Mouse (Mus musculus) frontal cortex, postnatal 25 days (tissue): ENCODE measurements around the gene Il10ra.
A peak's percentile ranks its signal among the peaks of the same experiment; 100 is the strongest.

Source experiments
- DNase-seq, 2 experiments: peaks; one replicate each; pipeline ENCODE4 v3.0.0; 2022; ENCODE audit warnings: low spot score in 2 of 2

The Il10ra gene

DNA sequence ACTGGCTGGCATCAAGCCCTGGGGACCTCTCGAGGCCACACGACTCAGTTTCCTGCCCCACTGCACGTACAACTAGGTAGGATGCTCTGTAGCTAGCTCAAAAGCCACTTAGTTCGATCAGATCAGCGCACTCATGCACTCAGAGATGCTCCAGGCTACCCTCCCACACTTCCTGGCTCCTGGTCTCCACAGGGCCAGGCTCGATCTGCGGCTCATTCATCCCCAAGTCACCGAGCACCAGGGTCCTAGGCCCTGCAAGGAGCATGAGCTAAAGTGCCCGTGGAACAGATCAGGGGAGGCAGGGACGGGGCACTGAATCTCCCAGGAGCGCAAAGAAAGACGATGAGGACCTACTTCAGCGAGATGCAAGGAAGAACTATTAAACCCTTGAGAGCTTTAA, 9.9 kb downstream of the Il10ra start:
- DNase-seq, result no peak

DNA sequence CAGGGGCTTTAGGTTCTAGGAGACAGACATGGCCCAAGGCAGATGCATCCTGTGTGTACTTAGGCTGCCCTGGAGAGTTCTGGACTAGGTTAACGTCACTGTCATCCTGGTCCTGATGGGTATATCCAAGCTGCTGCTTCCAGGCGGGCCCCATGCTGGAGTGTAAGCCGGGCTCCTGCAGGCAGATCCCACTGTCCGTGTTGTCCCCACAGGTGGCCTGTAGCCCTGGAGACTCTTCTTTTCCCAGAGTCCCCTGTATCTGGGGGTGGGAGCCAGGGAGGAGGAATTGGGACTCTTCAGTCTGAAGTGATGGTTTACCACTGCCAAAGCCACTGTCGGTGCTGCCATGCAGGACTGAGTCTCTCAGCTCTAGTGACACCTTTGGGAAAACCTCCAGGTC, 13.0 kb downstream of the Il10ra start:
- DNase-seq, result no peak

DNA sequence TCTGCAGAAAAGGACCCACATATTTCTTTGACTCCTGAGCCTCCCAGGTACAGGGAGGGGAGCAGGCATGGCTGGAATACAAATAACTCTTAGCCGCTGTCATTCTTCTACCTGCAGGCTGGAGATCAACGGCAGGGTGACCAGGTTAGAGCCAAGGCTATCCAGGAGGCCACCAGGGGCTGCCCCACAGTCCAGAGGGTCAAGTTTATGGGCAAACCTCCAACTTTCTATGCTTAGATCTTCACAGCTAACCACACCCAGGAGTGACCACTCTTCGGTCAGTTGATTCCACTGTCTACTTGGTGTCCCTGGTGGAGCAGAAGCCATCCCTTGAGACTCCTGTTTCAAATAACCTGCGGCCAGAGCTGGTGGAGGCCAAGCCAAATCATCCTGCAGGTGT, 13.5 kb downstream of the Il10ra start:
- DNase-seq, result no peak

DNA sequence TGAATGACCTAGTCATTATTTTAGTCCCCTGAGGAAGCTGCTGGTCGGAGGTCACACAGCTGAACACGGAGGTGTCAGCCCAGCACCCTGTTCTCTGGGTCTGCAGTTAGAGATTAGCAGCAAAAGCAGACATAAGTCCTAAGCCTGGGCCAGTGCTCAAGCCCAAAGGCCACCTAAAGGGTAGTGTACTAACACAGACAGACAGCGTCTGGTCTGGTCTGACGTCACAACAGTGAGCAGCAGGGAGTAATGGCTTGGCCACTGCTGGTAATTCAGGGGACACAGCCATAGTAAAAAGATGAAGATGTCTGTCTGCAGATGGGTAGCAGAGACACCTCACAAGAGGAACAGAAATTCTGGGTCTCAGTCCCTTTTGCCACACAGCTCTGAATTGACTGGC, 14.3 kb downstream of the Il10ra start:
- no peak for DNase-seq

DNA sequence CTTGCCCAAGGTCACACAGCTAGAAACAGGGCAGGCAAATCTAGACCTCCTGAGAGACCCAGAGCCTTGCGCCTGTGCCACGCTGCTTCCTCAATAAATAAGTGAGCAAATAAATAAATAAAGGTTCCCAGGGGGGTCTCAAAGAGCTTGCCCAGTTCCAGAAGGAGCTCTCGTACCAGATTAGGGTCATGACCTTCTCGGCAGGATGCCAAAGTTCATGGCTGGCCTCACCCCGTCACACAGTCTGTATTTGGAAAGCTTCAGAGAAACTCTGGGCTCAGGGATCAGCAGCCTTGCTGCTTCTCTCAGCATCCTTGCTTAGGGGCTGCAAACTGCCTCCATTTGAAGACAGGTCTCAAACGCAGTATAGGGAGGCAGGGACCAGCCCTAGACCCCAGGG, 14.9 kb downstream of the Il10ra start:
- no peak for DNase-seq

DNA sequence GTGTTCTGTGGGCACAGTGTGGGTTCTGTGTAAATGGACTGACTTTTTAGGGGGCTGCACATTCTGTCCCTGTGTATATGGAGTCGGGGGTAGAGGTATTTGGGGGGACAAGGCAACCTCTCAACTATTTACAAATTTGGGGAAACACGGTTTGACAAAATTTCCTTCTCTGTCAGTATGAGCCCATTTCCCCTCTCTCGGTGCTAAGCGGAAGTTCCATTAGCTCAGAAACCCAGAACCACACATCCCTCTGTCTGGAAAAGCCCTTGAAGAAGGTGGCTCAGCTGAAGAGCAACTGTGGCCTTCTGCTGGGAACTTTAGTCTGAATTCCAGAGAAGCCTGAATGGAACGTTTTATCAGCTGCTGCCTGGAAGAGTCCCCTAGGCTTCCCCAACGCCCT, 16.6 kb downstream of the Il10ra start:
- no peak for DNase-seq

DNA sequence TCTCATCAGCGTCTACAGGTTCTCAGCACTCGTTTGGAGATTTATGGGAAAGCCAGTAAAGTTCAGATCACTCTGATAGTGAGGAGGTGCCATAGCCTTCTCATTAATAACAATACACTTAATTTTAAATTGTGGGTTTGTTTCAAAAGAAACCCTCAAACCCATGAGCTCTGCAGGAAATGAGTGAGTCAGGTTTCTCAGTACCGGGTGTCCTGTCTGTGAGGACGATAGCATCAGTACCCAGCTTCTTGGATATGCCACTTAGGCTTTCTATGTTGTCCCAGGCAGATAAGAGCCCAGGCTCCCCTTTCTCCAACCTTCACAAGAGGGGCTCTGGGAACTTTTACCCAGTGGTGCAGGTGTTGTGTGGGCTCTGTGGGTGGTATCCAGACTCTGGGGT, 17.0 kb downstream of the Il10ra start:
- no peak for DNase-seq

DNA sequence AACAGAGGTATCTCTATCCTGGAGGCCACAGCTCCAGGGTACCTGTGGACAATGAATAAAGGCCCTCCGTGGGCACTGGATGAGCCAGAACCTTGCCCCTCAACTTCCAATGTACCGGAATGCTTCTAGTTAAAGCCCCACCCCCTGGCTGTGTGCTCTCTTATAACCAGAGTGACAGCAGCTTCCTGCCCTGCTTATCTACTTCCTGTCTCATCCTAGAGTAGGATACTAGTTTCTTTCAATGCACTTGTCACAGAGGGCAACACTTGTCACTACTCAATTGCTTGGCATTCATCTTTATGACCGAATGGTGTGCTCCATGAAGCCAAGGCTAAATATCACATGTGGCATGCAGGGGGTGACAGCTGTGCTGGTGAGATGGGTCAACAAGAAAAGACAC, 17.7 kb downstream of the Il10ra start:
- no peak for DNase-seq

DNA sequence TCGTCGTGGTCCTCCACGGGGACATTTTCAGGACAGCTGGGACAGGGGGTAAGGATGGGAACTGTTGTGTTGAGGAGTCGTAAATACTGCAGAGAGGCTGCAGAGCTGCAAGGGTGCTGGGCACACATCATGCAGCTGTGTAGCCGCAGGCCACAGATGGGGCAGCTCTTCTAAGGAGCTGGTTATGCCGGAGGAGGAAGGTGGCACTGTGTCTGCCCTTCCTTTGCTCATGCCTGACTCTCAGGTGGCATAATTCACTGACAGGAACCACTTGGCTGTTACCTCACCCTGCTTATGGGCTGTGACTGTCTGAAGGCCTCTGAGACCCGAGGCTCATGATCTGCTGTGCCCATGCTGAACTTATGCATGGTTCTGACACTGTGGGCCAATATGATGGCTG, 18.6 kb downstream of the Il10ra start:
- no peak for DNase-seq

DNA sequence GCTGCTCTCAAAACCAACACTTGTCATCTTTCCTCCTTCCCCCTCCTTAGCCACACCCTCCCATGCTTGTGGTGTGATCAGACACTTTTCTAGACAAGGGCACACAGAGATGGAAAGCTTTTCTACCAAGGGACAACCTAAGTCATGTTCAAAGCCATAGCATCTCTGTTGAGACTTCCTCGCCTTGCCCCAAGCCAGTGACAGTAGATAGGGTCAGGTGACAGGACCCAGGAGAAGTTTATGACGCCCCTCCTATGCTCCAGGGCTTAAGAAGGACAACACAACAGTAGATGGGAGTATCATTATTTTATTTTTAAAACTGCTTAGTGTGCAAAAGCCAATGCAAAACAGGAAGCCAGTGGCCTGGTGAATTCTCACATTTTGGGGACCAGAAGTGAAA, 21.4 kb downstream of the Il10ra start:
- no peak for DNase-seq

DNA sequence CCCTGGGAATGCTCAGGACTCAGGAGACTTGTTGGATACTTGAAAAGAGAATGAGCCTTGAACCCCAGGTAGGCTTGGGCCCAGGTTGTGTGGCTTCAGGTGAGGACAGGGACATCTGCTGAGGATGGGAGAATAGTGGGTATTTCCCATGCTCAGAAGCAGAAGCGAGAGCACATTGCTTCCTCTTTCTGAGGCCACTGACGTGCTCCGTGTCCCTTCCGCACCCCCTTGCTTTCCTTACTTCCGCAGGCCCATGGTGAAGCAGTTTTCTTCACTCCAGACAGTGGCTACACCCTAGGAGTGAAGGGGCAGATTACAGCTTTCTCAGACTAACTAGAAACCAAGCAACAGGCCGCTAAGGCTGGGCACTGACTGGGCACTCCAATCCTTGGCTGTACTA, 22.9 kb downstream of the Il10ra start:
- no peak for DNase-seq

DNA sequence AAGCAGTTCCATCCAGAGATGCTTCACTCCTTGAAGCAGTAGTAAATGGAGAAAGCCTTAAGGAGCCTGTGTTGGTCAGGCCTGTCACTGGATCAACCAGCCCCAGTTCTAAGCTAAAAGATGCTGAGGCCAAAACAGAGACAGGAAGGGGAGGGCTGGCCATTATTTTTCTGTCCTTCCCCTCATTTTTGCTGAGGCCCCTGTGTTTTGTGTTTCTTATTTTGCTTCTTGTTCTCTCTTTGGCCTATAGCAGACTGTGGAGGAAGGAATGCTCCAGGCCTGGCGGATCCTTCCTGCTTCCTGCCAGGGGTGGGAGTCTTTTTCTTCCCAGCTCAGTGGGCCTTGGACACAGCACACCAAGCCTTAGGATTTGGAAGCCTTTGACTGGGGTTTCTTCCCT, 23.5 kb downstream of the Il10ra start:
- DNase-seq, result no peak

DNA sequence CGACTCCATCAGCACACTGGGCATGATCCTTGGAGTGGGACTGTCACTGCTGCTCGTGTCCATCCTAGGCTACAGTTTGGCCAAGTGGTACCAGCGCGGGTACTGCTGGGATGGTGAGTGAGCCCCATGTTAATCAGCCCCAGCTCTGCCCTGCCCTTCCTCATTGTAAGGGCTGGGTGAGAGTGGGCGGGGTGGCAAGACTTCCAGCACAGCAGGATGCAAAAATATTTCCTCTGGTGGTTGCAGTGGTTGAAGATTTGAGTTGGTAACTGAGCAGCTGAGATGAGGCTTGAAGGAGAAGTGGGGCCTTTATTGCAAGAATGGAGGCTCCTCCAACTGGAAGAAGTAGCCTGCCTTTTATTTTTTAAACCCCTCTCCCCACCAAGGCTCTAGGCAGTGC, 27.6 kb downstream of the Il10ra start:
- DNase-seq, result no peak

DNA sequence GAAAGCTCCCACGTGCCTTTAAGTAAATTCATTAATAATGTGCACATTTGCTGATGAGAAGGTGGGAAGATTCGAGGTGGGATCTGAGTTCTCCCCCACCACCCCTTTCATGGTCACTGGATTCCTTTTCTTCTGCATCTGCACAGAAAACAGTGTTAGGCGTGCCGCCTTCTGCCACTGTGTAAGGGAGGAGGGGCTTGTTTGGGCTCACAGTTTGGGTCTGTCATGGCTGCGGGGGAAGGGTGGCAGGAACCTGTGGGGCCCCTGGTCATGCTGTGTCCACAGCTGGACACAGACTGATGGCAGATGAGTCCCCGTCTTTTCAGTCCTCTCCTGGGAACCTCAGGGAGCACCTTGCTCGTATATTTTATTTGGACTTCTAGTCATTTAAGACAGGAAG, 32.2 kb downstream of the Il10ra start:
- no peak for DNase-seq

DNA sequence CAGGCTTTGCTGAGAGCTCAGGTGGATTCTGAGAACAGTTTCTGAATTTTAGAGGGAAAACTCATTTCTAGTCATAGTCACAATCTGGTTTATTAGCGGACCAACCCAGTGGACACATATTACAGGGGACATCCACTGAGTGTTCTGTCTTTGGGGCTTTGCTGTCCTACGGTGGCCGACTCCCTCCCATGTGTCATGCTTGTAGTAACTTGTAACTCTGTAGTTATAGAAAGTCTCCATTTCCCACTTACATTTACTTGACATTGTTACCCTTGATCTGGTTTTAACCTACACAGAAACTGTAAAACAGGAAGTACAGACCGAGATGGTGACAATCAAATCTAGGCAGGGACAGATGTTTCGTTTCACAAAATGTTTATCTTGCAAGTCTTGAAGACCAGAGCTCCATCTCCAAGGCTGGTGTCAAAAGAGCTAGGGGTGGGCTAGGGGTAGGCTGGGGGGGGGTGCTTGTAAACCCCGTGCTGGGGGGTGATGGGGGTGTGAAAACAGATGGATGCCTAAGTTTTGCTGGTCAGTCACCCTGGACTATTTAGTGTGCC, 33.2 kb downstream of the Il10ra start:
- DNase-seq, result no peak

DNA sequence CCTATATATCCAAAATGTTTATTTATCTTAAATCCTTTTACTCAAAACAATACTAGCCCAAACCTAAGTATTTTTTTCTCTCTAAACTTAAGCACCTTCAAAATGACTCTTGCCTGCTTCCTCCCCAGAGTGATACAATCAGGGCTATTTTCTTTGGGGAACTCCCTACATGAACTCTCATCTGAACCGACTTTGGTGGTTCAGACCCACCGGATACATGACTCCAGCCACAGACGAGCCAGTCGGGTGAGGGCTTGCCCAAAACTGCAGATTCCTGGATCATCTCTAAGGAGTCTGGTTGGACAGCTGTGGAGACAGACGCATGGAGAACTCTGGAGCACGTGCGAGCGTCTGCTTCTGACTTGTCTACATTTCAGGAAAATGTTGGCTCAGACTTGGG, 39.6 kb downstream of the Il10ra start:
- DNase-seq, result no peak

DNA sequence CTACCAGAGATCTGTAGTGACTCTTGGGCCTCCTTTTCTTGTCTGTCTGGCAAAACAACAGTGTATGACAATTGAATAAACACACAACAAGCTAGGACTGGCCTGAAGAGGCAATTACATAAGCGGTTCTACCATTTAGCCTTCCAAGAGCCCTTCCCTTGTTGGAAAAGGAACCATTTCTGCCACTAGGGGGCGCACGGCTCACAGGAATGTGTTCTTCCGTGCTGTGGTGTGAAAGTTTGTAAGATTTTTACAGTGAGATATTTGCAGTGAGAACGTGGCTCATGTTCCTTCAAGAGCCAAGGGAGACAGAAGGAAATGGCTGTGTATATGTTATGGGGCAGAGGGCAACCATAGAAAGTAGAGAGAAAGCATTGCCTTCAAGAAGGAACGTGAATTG, 47.4 kb downstream of the Il10ra start:
- peak; percentile 96 to 97 for DNase-seq

DNA sequence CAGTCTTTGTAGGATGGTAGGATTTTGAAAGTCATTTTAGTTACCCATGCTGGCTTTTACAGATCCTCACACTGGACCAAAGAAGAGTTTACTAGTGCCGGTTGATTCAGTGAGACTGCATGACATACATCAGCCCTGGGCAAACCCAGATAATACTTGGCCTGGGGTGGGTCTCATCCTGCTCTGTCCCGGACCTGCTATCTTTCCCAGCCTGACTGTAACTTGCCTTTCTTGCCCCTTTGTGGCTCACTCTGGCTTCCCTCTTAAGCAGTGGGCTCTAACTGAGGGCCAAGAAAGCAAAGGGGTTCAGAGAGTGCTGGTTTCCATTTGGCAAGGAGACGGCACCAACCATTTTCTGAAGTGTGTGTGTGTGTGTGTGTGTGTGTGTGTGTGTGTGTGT, 49.3 kb downstream of the Il10ra start:
- no peak for DNase-seq

DNA sequence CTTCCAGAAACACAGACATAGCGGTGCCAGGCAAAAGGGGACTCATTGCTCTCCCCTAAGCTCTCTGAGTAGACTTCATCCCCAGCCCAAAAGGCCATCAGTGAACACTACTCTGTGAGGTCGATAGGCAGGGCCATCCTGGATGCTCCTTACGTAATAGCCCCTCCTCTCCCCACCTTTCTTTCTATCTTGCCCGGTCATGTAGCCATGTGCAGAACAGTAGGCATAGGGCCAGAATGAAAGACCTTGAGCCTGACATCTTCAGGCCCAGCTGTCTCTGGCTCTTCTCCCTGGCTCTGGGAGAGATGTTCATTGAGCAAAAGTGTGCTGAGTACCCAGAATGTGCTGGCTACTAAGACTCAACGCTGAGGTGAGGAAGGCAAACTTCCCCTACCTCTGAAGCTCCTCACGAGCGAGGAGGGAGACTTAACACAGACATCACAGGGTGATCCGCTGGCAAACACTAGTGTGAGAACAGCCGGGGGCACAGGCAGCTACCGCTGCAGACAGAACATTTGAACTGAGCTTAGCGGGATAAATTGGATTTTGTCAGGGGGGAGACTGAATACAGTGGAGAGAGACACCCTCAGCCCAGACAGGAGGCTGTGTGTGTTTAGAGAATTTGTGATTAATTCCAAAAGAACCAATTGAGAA, 53.3 kb downstream of the Il10ra start:
- no peak for DNase-seq

DNA sequence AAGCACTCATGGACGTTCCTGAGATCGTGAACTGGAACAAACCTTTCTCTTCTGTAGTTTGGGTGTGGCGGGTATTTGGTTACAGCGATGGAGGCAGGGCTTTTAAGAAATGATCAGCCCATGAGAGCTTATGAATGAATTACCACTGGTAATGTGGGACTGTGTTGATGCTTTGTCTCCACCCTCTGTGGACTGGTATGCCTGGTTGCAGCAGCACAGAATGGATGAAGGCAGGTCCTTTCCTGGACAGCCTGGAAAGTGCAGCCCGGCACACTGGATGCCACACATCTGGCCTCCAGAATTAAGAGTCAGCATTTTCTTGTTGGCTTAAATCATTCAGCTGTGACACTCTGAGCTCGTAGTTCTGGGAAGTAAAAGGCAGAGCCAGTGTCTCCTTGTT, 56.9 kb downstream of the Il10ra start:
- no peak for DNase-seq

DNA sequence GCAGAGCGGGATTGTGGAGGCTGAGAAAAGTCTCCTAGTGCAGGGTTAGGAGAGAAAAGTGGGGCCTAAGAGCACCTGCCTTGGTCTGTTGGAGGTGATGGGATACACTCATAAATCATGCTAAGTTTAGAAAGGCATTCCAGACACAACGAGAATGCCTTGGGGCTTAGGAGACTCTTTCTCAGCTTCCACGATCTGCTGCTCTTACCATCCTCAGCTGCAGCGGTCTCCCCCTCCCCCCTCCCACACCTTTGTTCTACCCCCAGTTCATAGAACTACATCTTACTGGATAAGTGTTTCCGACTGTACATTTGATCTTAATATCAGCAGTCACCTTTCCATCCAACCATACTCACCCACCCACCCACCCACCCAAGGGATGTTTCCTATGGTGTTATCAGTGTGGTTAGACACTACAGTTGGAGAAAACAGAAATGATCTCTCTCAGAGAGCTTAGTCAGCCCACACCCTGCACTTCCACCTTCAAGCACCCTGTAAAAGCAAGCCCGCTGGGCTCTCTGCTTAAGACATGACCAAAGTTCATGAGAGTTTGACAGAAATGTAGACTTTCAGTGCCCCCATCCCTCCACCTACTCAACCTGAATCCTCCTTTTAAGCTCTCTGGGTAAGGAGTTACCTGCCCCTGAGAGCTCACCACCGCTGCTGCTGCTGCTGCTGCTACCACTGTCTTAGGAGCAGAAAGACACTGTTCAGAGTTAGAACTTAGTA, 61.8 kb downstream of the Il10ra start:
- DNase-seq, result no peak

DNA sequence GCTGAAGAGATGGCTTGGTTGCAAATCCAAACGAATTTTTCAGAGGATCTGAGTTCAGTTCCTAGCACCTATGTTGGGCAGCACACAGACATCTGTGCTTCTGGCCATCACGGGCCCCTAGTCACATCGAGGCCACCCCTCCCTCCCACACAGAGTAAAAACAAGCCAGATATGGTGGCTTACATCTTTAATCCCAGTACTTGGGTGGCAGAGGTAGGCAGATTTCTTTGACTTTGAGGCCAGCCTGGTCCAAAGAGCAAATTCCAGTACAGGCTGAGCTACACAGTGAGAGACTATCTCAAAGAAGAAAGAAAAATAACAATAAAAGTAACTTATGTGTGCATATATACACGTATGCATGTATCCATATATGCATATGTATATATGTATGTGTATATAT, 62.8 kb downstream of the Il10ra start:
- no peak for DNase-seq

DNA sequence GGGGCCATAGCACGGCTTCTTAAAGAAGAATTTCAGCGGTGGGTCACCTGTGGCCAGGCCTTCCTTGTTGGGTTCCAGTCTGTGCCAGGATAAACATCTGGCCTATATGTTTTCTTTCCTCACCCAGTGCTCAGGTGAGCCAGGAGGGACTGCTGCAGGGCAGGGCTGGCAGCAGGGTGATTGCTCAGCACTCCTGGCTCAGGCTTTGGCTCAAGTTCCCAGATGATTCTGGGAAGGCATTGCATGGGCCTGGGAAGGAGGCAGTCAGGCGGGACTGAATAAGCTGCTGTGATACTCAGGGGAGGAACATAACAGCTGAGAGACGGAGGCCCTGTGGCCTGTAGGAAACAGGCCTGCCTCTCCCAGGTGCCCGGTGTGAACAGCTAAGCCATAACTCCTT, 63.8 kb downstream of the Il10ra start:
- no peak for DNase-seq
